Mouse (Mus musculus): ENCODE measurements around the gene Atg4b.
A peak's percentile ranks its signal among the peaks of the same experiment; 100 is the strongest.

The Atg4b gene

DNA sequence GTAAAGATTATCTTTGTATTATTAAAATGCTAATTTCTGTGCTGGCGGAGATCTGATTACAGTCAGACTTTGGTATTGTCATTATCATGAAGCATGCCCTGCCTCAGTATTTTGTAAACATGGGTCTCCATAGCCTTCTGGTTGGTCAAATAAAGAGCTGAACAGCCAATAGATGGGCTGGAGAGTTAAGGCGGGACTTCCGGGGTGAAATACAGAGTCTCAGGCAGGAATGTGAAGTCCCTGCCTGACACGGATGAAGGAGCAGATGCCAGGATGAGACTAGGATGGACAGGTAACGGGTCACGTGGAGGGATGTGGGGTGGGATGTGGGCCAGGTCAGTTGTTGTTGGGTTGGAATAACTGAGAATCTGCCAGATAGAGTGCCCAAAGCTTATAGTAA, at the start of gene Atg4b:
Atg4b (plus strand) TSS at position 211 of the 400 bp plus-strand sequence.
- DNase-seq (ENCODE audit: low spot score) = no peak

DNA sequence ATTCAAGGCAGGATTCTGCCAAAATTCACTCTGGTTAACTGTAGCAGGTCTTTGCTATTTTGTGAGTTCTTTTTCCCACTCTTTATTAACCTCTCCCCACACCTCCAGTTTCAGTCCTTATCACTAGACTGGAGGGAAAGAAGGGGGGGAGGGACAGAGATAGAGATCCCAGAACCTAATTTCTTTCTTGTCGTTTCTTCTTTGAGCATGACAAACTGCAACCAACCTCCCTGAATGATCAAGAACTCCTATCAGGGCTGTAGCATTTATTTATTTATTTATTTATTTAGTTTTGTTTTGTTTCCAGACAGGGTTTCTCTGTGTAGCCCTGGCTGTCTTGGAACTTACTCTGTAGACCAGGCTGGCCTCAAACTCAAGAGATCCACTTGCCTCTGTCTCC, 49.2 kb upstream of the Atg4b start:
- DNase-seq (ENCODE audit: low spot score) = no peak

DNA sequence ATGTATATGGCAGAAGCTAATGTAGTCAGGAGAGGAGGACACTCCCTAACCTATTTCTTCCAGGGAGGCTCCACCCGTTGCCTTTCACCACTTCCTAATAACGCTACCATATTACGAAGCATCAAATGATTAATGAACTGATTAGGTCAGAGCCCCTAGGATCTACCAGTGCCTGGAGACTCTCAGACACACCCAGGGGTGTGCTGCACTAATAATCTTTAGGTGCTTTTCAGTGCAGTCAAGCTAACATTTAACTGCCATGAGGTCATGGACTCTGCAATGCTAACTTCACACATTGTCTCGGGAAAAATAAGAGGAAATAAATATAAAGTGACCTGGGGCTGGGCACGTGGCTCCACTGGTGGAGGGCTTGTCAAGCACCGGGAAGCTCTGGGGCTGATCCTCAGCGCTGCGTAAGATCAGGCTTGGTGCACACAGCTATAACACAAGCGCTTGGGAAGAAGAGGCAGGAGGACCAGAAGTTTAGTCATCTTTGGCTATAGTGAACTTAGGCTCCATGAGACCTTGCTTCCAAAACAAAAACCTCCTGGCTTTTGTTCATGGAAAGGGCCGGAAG, 47.7 kb upstream of the Atg4b start:
- no peak for DNase-seq (ENCODE audit: low spot score)

DNA sequence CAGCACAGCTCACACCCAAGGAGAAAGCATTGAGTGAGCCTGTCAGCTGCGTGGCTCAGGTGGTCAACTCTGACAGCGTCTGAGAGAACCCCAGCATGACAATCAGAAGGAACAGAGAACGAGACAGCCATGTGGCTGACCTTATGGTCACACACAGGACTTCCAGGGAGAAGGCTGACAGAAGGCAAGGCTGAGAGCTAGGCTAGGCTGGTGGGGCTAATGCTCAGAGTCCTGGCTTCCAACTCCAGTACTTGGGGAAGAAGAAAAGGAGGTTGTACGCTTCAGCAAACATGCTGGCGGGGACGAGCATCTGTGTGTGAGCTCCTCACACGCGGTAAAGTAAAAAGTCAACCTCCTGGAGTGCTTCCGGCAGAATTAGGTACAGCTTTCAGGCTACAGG, 47.0 kb upstream of the Atg4b start:
- no peak for DNase-seq (ENCODE audit: low spot score)

DNA sequence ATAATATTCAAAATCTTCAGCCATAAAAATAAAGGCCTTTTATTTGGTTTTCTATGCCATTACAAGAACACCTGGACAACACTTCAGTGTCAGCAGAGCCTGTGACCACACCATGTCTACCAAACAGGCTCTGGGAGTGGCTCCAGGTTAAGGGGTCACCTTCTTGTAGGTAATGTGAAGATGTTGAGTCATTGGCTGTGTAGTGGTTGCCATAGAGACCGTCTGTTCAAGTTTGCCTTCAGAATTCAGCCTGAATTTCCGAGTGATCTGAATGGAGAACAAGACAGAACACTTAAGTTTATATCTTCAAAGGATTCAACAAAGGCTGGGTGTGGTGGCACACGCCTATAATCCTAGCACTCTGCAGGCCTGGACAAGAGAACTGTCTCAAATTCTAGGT, 45.9 kb upstream of the Atg4b start:
- DNase-seq (ENCODE audit: low spot score) = no peak

DNA sequence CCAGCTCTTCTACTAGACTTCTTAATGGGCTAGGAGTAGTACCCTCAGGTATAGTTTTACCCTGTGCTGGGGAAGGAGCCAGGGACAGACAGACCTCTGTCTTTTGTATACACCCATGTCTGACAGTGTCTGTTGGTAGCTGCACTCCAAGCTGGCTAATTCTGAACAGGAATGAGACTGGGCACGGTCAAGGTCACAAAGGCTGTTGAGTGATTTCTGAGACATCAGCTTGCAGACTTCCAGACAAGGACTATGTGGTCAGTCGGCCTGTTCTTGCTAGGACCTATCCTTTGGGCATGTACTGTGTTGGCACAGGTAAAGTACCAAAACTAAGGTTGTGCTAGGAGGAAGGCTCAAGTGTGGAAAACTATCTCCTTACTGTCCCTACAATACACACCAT, 35.1 kb upstream of the Atg4b start:
- no peak for DNase-seq (ENCODE audit: low spot score)

DNA sequence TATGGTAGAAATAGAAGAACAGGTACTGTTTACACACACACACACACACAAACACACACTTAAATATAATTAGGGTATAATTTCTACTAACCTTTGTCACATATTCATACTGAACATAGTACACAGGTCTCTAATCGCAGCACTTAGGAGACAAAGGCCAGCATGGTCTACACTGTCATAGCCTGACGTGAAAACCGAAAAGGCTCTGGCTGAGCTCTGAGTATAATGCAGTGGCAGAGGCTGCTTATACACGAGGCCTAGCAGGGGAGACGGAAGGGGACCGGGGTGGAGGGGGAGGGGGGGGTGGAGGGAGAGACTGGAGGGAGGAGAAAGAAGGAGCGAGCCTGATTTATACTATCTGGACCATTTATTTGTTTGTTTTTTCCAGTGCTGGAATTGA, 29.7 kb upstream of the Atg4b start:
- DNase-seq (ENCODE audit: low spot score) = no peak

DNA sequence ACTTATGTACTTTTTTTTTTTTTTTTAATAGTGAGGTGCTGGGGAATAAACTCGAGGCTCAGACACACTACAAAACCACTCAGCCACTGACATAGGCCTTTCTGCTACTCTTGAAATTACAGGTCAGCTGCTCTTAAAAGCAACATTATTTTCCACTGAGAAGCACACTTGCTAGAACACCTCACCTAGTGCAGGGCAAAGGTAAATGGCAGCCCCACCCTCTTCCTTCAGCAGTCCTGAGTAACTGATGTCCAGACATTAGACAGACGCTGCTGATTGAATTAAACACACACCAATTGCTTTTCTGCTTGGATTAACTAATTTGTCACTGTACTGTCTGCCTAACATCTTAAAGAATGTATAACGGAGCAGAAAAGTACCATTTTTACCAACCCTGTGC, 26.7 kb upstream of the Atg4b start:
- no peak for DNase-seq (ENCODE audit: low spot score)

DNA sequence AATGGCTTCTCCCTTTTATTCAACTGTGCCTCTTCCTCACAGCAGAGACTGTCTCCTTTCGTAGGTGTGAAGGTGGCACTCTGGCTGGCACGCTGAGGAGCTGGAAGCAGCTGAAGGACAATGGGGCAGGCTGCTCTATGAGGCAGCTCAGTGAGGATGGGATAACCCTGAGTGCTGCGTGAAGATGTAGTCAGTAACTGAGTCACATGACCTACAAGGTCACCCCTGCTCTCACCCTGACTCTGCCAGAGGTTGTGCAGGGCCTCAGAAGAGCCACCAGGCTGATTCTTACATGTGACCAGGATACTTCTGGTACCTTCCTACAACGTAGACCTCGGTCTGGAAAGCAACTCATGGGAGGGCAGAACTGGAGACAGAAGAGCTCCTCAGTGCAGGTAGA, 25.6 kb upstream of the Atg4b start:
- DNase-seq (ENCODE audit: low spot score) = no peak

DNA sequence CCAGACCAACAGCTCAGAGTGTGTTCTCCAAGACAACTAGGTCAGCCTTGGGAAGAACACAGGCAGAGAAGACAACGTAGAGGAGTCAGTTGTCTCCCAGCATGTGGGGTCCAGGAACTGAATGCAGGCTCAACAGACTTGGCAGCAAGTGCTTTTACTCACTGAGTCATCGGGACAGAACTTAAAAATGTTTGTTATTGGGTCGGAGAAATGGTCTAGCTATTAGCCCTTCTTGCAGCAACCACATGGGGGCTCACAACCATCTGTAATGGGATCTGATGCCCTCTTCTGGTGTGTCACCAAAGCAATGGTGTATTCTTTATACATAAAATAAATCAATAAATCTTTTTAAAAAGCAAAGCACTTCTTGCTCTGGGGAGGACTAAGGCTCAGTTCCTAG, 25.2 kb upstream of the Atg4b start:
- DNase-seq (ENCODE audit: low spot score) = no peak

DNA sequence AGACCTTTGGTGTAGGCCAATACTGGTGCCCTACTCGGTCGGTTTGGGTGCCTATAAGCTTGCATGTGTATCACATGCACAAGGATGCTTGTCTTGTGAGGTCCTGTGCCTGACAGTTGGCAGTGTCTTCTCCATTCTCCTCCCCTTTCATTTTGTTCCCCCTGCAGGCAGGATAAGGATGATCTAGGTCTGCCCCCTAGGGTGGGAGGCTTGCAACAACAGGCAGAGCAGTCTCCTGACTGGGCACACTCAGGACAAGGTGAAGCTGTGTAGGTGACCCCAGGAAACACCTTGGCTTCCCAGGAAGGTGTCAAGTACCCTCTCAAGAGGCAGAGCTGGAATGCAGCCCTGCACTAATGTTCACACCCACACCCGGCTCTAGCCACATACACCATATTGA, 24.3 kb upstream of the Atg4b start:
- DNase-seq (ENCODE audit: low spot score) = peak; percentile 37

DNA sequence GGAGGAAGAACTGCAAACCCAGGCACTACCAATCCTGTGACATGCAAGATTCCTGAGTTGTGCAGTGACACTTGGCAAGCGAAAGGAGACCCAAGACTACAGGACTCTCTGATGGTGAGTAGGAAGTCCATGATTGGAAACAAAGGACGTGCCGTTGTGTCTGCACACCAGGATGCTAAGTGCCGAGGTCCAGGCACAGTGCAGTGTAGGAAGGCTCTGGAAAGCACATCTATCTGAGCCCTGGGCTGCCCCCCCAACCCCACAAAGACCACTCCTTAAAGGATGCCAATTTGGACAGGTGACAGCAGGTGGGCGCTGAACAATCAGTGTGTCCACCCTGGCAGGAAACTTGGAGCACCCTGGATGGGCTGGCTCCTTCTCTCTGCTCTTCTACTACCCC, 20.2 kb upstream of the Atg4b start:
- DNase-seq (ENCODE audit: low spot score) = no peak

DNA sequence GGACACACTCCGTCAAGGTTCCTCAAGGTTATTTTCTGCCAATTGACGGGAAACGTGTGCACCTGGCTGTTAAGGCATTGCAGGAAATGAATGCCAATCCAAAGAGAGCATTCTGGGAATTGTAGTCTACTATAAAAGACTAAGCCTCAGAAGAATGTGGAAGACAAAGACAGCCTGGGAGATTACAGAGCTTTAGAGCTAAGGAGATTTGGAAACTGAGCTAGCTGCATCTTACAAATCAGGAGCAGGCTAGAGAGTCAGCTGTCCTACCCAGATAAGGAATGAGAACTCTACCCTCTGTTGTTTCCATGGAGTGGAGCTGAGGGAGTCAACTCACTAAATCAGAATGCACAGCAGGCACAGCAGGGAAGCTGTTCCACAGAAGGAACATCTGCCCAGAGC, 19.4 kb upstream of the Atg4b start:
- no peak for DNase-seq (ENCODE audit: low spot score)

DNA sequence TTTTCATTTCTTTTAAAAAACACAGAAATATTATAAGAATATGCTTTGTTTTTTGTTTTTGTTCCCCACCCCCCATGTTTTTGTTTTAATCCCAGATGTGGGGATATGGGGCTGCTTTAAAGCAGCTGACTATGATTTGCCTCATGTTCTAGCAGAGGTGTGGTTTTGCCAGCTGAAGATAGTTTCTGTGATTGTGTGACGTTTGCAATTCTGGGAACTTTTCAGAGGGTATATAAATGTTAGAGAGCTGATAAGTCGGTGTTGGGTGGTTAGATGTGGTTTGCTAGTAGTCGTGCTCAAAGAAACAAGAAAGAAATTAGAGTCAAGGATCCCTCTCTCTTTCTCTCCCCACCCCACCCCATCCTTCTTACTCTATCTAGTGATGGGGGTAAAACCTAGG, 15.4 kb upstream of the Atg4b start:
- DNase-seq (ENCODE audit: low spot score) = no peak

DNA sequence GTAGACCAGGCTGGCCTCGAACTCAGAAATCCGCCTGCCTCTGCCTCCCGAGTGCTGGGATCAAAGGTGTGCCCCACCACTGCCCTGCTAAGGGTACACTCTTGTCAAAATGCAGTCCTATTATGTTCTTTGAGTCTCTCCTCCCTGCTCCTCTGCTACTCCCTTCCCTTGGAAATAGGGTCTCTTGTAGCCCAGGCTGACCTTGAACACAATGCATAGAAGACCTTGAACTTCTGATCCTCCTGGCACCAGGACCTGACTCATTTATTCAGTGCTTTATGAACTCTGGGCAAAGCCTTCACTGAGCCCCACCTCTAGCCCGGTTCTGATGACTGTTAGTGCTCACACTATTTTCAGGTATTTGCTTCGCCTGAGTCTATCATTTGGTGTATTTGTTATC, 13.6 kb upstream of the Atg4b start:
- no peak for DNase-seq (ENCODE audit: low spot score)

DNA sequence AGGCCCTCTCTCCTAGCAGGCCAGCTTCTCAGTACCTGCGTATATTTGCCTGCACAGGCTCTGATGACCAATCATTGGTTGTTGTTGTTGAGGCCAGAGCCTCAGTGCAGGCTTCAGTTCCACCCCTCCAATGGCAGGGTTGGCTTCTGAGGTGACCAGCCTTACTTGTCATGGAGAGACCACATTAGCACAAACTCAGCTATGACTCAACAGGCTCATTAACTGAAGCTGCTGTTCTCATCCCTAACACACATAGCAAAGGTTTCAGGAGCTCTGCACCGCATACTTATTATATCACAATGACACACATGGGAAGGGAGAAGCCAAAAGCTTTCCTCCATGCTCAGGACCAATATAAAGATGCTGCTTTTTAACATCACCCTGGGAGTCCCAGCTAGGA, 10.6 kb upstream of the Atg4b start:
- DNase-seq (ENCODE audit: low spot score) = no peak

DNA sequence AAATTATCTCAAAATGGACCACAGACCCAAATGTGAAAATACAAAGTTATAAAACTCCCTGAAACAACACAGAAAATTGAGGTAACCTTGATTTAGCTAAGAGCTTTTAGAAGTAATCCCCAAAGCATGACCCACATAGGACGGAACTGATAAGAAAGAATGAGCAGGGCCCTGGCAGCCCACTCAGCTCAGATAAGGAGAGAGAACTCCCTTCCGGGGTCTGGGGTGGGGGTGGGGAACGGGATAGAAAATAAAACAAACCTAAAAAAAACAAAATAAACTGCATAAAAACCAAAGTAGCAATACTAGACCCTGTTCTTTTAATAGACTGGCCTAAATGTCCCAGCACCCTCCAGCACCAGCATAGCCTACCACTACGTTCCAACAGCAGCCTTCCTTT, 9.3 kb upstream of the Atg4b start:
- no peak for DNase-seq (ENCODE audit: low spot score)

DNA sequence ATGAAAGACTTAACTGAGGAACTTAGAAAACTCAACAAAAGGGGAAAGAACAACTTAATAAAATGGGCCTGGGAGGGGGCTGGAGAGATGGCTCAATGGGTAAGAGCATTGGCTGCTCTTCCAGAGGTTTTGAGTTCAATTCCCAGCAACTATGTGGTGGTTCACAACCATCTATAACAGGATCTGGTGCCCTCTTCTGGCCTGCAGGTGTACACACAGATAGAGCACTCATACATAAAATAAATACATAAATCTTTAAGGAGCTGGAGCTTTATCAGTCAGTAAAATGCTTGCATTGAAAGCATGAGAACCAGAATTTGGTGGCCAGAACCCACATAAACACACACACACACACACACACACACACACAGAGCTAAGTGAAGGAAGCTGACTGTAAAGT, 8.4 kb upstream of the Atg4b start:
- no peak for DNase-seq (ENCODE audit: low spot score)

DNA sequence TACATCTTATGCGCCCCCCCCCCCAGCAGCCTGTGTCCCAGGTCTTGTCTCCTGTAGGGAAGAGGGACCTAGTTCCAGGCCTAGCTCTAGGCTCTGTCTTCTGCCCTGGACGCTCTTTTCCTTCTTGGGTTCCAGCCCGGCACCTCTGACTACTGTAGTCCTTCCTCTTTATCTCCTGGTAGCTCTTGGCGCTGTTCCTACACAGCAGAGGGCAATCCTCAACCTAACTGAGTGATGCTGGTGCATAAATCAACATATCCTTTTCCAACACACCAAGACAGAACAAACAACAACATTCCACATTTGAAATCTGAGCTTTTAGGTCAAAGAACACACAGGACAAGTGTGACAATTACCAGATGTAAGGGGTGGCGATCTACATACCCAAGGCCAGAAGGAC, 5.1 kb upstream of the Atg4b start:
- DNase-seq (ENCODE audit: low spot score) = no peak

DNA sequence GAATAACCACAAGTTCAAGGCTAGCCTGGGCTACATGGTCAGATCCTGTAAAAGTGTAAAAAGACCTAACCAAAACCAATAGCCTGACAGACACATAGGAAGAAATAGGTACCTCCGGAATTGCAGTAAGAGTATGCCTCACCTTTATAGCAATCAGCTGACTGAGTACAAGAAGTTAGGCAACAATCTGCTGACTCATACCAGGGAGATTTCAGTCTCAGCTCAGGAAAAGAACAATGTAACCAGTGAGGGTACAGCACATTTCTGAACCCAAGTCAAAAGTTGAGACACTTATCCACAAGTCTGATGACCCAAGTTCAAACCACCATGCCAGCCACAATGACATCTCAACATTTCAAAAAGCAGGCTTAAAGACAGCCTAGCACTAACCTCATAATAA, 2.8 kb upstream of the Atg4b start:
- no peak for DNase-seq (ENCODE audit: low spot score)

DNA sequence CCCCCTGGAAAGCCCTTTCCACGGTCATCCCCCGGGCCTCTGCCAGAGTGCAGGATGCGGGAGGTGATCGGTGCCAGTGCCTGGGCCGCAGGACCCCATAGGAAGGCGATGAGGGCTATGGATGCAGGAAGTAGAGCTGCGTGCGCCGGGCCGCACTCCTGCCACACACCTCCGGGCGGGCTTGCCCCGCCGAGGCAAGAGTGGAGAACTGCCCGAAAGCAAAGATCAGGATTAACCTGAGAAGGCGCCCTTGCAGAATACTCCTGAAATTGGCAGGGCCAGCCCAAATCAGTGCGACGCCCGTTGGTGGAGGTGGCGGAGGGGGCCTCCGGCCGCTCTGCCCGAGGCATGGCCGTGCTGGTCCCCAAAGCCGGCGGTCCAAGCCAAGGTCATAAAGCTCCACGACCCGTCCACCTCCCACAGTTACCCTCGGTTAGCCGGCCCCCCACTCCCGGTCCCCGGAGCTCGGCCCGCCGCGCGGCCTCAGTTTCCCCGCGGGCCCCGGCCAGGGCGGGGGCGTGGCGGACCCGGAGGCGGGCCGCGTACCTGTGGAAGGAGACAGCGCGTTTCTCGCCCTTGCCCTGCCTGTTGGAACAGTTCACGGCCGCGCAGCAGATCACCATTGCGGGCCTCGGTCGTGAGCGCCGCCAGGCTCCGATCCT, 2.7 kb downstream of the Atg4b start:
- no peak for DNase-seq (ENCODE audit: low spot score)

DNA sequence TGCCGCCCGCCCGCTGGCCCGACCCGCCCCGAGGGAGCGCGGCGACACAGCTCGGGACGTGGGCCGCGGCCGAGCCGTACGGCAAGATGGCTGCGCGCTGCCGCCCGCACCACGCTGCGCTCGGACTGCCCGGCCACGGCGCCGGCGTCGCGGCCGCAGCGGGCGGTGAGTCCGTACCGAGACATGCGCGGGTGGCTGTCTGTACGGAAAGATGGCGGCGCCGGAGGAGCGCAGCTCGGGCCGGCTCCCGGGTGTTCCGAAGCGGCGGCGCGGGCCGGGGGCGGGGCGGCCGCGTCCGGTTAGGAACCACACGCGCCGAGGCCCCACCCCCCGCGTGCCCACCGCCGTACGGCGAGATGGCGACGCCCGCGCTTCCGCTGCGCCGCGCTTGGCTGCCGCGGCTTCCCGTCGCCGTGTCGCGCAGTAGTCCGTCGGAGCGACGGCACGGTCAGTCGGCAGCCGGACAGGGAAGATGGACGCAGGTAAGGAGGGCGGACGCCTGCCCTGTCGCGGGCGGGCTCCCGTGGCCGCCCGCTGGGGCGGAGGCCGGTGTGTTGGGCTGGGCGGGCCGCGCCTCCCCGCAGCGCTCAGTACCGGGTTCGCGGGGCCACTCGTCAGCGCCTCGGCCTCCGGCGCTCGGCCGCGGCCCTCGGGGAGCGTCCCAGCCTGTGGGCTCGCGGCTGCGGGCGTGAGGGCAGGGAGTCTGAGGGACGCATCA, 3.4 kb downstream of the Atg4b start, which contains the start of gene Thap4:
Thap4 (minus strand) TSS at position 292 of the 718 bp plus-strand sequence.
- peak; percentile 63 for DNase-seq (ENCODE audit: low spot score)

DNA sequence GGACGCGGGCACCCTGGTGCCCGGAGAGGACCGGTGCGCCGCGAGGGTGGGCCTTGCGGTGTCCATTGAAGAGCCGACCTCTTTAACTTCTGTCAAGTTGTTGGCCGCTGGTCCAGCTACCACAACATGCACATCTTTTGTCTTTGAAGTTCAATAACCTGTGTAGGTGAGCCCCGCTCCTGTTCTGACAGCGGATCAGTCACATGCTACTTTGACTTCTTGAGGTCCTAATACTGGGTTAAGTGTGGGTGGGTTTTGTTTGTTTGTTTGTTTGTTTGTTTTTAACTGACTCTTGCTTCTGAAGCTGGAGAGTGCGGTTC, 4.0 kb downstream of the Atg4b start:
- no peak for DNase-seq (ENCODE audit: low spot score)

DNA sequence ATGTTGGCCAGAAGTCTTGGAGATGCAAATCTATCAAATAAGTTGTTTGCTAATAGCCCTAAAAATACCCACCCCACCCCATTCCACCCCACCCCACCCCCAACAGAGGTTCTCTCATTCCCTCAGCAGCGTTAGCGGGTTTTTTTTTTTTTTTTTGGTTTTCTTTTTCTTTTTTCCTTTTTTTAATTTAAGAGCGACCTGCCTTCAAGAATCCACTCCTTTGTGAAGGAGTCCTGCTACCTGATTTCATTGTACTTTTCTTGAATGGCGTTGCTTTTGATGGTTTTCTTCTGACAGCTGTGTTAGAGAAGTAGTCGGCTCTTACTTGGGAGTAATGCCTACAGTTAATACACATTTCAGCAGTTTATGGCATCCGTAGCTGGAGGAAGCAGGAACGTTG, 4.3 kb downstream of the Atg4b start:
- DNase-seq (ENCODE audit: low spot score) = no peak
